17 mouse cellular contexts compared by ENCODE assay signal in genomic region chr12:33605393-33605792, GRCm38 (mm10).
DNase-seq lines count a peak whose midpoint lies in the region; ATAC-seq and TF ChIP-seq lines count a peak whose summit lies in the region.
"Had no signal": no experiment of that assay in that cellular context is flagged by ENCODE, and none has a peak within 500 bp of the region (broad histone marks: within the 10 kb centered on the region; RNA-seq: fewer than 3 reads in every experiment).

No protein-coding gene starts in this region.

- ATAC-seq in lung, postnatal 0 days = no peak
- no peak for ATAC-seq in stomach, postnatal 0 days (ENCODE audit: low FRiP score, low TSS enrichment)
- ATAC-seq: forebrain, embryonic 13.5 days; intestine, postnatal 0 days had no signal

- WGBS in lung, postnatal 0 days = 57% methylated on average over 4 of the region's 4 CpGs
- WGBS in stomach, postnatal 0 days = 67% methylated on average over 4 of the region's 4 CpGs

- peak; percentile 26; the same call in 1 of the 2 replicates for TF ChIP-seq CTCF in lung, postnatal 0 days (IDR thresholded peaks at IDR 0.05)
- peak in 2 of 3 experiments; percentile 30 to 44; a peak in 4 of 6 replicates for TF ChIP-seq CTCF in MEL (IDR thresholded peaks at IDR 0.05 in 2 of 3, conservative IDR thresholded peaks at IDR 0.05 in 1 of 3; ENCODE audit: control insufficient read depth in 1 of 3, insufficient read depth in 1 of 3, low read depth in 2 of 3, low read length in 3 of 3, poor library complexity in 1 of 3, severe bottlenecking in 1 of 3)
- peak; percentile 50 for TF ChIP-seq CTCF in stomach, postnatal 0 days (IDR thresholded peaks at IDR 0.05; ENCODE audit: low read depth)

- no peak overlapping the region for H3K4me2 ChIP-seq in lung, postnatal 0 days (replicated peaks; ENCODE audit: low read depth, low read length)
- H3K4me2 ChIP-seq in stomach, postnatal 0 days (replicated peaks; ENCODE audit: low read depth) = no peak overlapping the region
- H3K4me2 ChIP-seq: forebrain, embryonic 13.5 days; liver, embryonic 13.5 days; neural tube, embryonic 15.5 days; stomach, embryonic 15.5 days had no signal

- TF ChIP-seq RAD21 in MEL (IDR thresholded peaks at IDR 0.05; ENCODE audit: low read depth, low read length) = peak; percentile 30

- no peak overlapping the region for H3K27ac ChIP-seq in lung, postnatal 0 days (ENCODE audit: low read length)
- H3K27ac ChIP-seq in MEL (ENCODE audit: control insufficient read depth, low read depth, low read length) = no peak overlapping the region
- no peak overlapping the region for H3K27ac ChIP-seq in stomach, postnatal 0 days (replicated peaks)
- H3K27ac ChIP-seq: forebrain, embryonic 13.5 days; limb, embryonic 10.5 days; liver, embryonic 13.5 days; neural tube, embryonic 15.5 days; stomach, embryonic 15.5 days had no signal

- no peaks in the 10 kb centered on the region for H3K79me2 ChIP-seq in MEL (ENCODE audit: control insufficient read depth, insufficient read depth, low read length, poor library complexity)

- no peaks in the 10 kb centered on the region for H3K27me3 ChIP-seq in lung, postnatal 0 days (replicated peaks; ENCODE audit: insufficient read depth, low read length)
- no peaks in the 10 kb centered on the region for H3K27me3 ChIP-seq in MEL (ENCODE audit: control insufficient read depth in 1 of 2, insufficient read depth in 2 of 2, low read length in 2 of 2)
- no peaks in the 10 kb centered on the region for H3K27me3 ChIP-seq in stomach, postnatal 0 days (ENCODE audit: control insufficient read depth, insufficient read depth, low read length)
- H3K27me3 ChIP-seq: forebrain, embryonic 13.5 days; liver, embryonic 13.5 days; neural tube, embryonic 15.5 days; stomach, embryonic 15.5 days had no signal

- no peaks in the 10 kb centered on the region for H3K4me1 ChIP-seq in lung, postnatal 0 days (ENCODE audit: insufficient read depth, low read depth, low read length)
- H3K4me1 ChIP-seq in MEL (ENCODE audit: control insufficient read depth in 1 of 2, insufficient read depth in 2 of 2, low read length in 2 of 2) = no peaks in the 10 kb centered on the region
- no peaks in the 10 kb centered on the region for H3K4me1 ChIP-seq in stomach, postnatal 0 days (replicated peaks; ENCODE audit: control insufficient read depth, insufficient read depth)
- H3K4me1 ChIP-seq: forebrain, embryonic 13.5 days; liver, embryonic 13.5 days; neural tube, embryonic 15.5 days had no signal

- no peak for TF ChIP-seq EP300 in lung, postnatal 0 days (IDR thresholded peaks at IDR 0.05)
- no peak for TF ChIP-seq EP300 in MEL (IDR thresholded peaks at IDR 0.05; ENCODE audit: low read depth in 1 of 2, low read length in 2 of 2)
- TF ChIP-seq EP300 in stomach, postnatal 0 days (optimal IDR thresholded peaks at IDR 0.05) = no peak

- no peaks in the 10 kb centered on the region for H3K36me3 ChIP-seq in lung, postnatal 0 days (ENCODE audit: insufficient read depth, low read length)
- no peaks in the 10 kb centered on the region for H3K36me3 ChIP-seq in MEL (ENCODE audit: control insufficient read depth in 1 of 2, insufficient read depth in 2 of 2, low read length in 2 of 2)
- no peaks in the 10 kb centered on the region for H3K36me3 ChIP-seq in stomach, postnatal 0 days (ENCODE audit: control insufficient read depth, insufficient read depth, low read length)
- H3K36me3 ChIP-seq: limb, embryonic 10.5 days; liver, embryonic 13.5 days; neural tube, embryonic 15.5 days; stomach, embryonic 15.5 days had no signal

- H3K9me3 ChIP-seq in lung, postnatal 0 days (ENCODE audit: low read length) = no peaks in the 10 kb centered on the region
- H3K9me3 ChIP-seq in MEL (replicated peaks; ENCODE audit: insufficient read depth, low read length) = no peaks in the 10 kb centered on the region
- no peaks in the 10 kb centered on the region for H3K9me3 ChIP-seq in stomach, postnatal 0 days (ENCODE audit: control insufficient read depth, low read length)
- H3K9me3 ChIP-seq: forebrain, embryonic 13.5 days; limb, embryonic 10.5 days; liver, embryonic 13.5 days; neural tube, embryonic 15.5 days; stomach, embryonic 15.5 days had no signal

- H3K9ac ChIP-seq in lung, postnatal 0 days (replicated peaks; ENCODE audit: low read depth) = no peak overlapping the region
- no peak overlapping the region for H3K9ac ChIP-seq in MEL (ENCODE audit: control insufficient read depth, low read depth, low read length, poor library complexity, severe bottlenecking)
- H3K9ac ChIP-seq in stomach, postnatal 0 days (ENCODE audit: low read length) = no peak overlapping the region
- H3K9ac ChIP-seq: forebrain, embryonic 13.5 days; liver, embryonic 13.5 days; neural tube, embryonic 15.5 days; stomach, embryonic 15.5 days had no signal

- no peak overlapping the region for H3K4me3 ChIP-seq in lung, postnatal 0 days (ENCODE audit: low read depth, low read length)
- H3K4me3 ChIP-seq in MEL (ENCODE audit: control insufficient read depth in 1 of 2, insufficient read depth in 1 of 2, low read depth in 2 of 2, low read length in 2 of 2) = no peak overlapping the region
- H3K4me3 ChIP-seq in stomach, postnatal 0 days (ENCODE audit: low read depth, low read length) = no peak overlapping the region
- H3K4me3 ChIP-seq: forebrain, embryonic 13.5 days; limb, embryonic 10.5 days; liver, embryonic 13.5 days; neural tube, embryonic 15.5 days; stomach, embryonic 15.5 days had no signal

- TF ChIP-seq POLR2A in MEL (IDR thresholded peaks at IDR 0.05; ENCODE audit: control insufficient read depth in 1 of 2, insufficient read depth in 1 of 2, low read depth in 1 of 2, low read length in 2 of 2, poor library complexity in 1 of 2) = no peak

- peak; percentile 3 for DNase-seq in adrenal gland, postnatal 25 days
- no peak for DNase-seq in adrenal gland, adult 8-10 months
- DNase-seq in lung, postnatal 0 days (ENCODE audit: low spot score) = no peak
- no peak for DNase-seq in lung, adult 18-20 months
- DNase-seq in MEL (ENCODE audit: low read depth, low spot score) = peak; percentile 14
- no peak for DNase-seq in stomach, postnatal 0 days (ENCODE audit: low spot score)
- DNase-seq in thymus, postnatal 36 days = no peak
- DNase-seq: cerebellum, adult 11 months; heart, adult 11 months; liver, embryonic 13.5 days; lung, postnatal 14 days; retina, postnatal 1 day had no signal

TF ChIP-seq in MEL, 35 proteins besides CTCF, POLR2A, EP300 and RAD21:
- TF ChIP-seq ZNF384 (IDR thresholded peaks at IDR 0.05; ENCODE audit: low read depth, low read length) (peak; percentile 79), SMC3 (IDR thresholded peaks at IDR 0.05; ENCODE audit: low read depth, low read length) (peak; percentile 31), MXI1 (IDR thresholded peaks at IDR 0.05; ENCODE audit: low read depth, low read length) (no peak)
TF ChIP-seq in MEL: peak in this region for 2.

Comparison
In these comparisons a context has a peak if more than half of its experiments do, and no peak if none do; other contexts are left out.
1. DNase-seq: peak in adrenal gland, postnatal 25 days (single experiment) and MEL (single experiment); none in adrenal gland, adult 8-10 months (single experiment), lung, postnatal 0 days (single experiment), lung, adult 18-20 months (0 of 2), stomach, postnatal 0 days (single experiment) and thymus, postnatal 36 days (0 of 2).
2. Peak in every context shown above with its lines, with median percentiles within 50 percentile points of each other: CTCF ChIP-seq.